Mouse (Mus musculus): Measurements from ENCODE around the gene Mybpc2. TPM values are rescaled to one million over a fixed set of nuclear protein-coding genes. Genes with fewer than 3 reads are reported as not detected.

Mybpc2 gene
- total RNA-seq, 1 experiment, result 0.80 TPM

DNA sequence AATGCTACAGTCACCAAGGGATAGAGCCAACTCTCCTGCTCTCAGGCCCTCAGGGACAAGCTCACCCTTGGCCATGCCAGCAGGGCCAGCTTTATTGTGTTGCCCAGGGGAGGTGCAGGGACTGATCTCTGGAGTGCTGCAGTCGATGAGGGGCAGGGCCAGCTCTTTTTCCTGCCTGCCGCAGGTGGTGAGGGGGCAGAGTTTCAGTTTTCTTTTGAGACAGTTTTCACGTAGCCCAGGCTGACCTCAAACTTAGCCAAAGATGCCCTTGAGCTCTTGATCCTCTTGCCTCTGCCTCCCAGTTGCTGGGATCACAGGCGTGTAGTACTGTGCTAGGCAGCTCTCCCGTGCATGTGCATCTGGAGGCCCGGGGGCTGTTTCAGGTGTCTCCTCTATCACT lies 46.5 kb upstream of the Mybpc2 start:
- peaks cover 0 to 22% of the 10 kb centered on the region in 2 experiments; a peak in 2 of 4 replicates for H3K4me1 ChIP-seq (ENCODE audit: control insufficient read depth in 2 of 2, insufficient read depth in 2 of 2, low read length in 2 of 2, poor library complexity in 1 of 2)
- no peak overlapping the region for H3K27ac ChIP-seq (ENCODE audit: insufficient read depth, low read depth, low read length, poor library complexity, severe bottlenecking)
- no peak for DNase-seq (ENCODE audit: low read depth, low spot score)
- H3K9ac ChIP-seq (ENCODE audit: insufficient read depth, low read depth, low read length, poor library complexity, severe bottlenecking), result no peak overlapping the region
- TF ChIP-seq ZC3H11A (IDR thresholded peaks at IDR 0.05; ENCODE audit: borderline replicate concordance, low read depth, low read length) (no peak), ZNF384 (IDR thresholded peaks at IDR 0.05; ENCODE audit: low read depth, low read length) (no peak), MAFK (IDR thresholded peaks at IDR 0.05; ENCODE audit: insufficient read depth, low read depth, low read length) (no peak), HCFC1 (IDR thresholded peaks at IDR 0.05; ENCODE audit: borderline replicate concordance, insufficient read depth, low read length) (no peak), CHD2 (IDR thresholded peaks at IDR 0.05; ENCODE audit: low read depth, low read length) (no peak)
- H3K36me3 ChIP-seq (ENCODE audit: control insufficient read depth, insufficient read depth, low read length, poor library complexity, severe bottlenecking), result no peaks in the 10 kb centered on the region
- no peaks in the 10 kb centered on the region for H3K9me3 ChIP-seq (ENCODE audit: control insufficient read depth, insufficient read depth, low read depth, low read length)
- no peak overlapping the region for H3K4me3 ChIP-seq (ENCODE audit: insufficient read depth in 1 of 2, low read depth in 1 of 2, low read length in 2 of 2, poor library complexity in 1 of 2, severe bottlenecking in 1 of 2)
- in situ Hi-C loops (cut with MboI; ENCODE audit: low sequenced_read_pairs in 2 of 2, unreplicated experiment in 2 of 2), result no loop called here

- H3K36me3 ChIP-seq (ENCODE audit: control insufficient read depth, insufficient read depth, low read length, poor library complexity, severe bottlenecking), result no peaks in the 10 kb centered on the region
- in situ Hi-C loops (cut with MboI; ENCODE audit: low sequenced_read_pairs in 2 of 2, unreplicated experiment in 2 of 2), result no loop called here
- TF ChIP-seq CHD2 (IDR thresholded peaks at IDR 0.05; ENCODE audit: low read depth, low read length) (no peak), ZC3H11A (IDR thresholded peaks at IDR 0.05; ENCODE audit: borderline replicate concordance, low read depth, low read length) (no peak), ZNF384 (IDR thresholded peaks at IDR 0.05; ENCODE audit: low read depth, low read length) (no peak), MAFK (IDR thresholded peaks at IDR 0.05; ENCODE audit: insufficient read depth, low read depth, low read length) (no peak), HCFC1 (IDR thresholded peaks at IDR 0.05; ENCODE audit: borderline replicate concordance, insufficient read depth, low read length) (no peak)
Observed at GRCm38 (mm10) chr7:44568803-44569202, 44.3 kb upstream of the Mybpc2 start.

DNA sequence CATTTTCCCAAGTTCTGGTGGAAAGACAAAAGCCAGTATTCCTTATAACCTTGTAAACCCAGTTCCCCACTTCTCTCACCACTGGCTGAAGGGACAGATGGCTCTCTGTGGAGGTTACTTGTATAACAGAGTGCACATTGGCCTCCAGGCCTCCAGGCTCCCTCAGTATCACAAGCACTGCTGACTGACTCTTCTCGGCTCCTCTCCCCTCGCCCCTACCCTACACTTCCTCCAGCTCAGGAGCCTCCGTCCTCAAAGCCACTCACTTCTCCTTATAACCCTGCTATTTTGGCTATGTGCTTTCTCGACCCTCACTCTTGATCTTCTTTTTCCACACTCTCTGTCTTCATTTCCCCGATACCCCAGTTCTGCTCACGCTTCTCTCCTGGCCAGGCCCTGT lies 41.0 kb upstream of the Mybpc2 start:
- Histone ChIP-seq H3K27ac (ENCODE audit: insufficient read depth, low read depth, low read length, poor library complexity, severe bottlenecking) (no peak overlapping the region), H3K4me1 (ENCODE audit: control insufficient read depth in 2 of 2, insufficient read depth in 2 of 2, low read length in 2 of 2, poor library complexity in 1 of 2) (peaks cover 0 to 13% of the 10 kb centered on the region in 2 experiments; a peak in 1 of 4 replicates), H3K9ac (ENCODE audit: insufficient read depth, low read depth, low read length, poor library complexity, severe bottlenecking) (no peak overlapping the region), H3K36me3 (ENCODE audit: control insufficient read depth, insufficient read depth, low read length, poor library complexity, severe bottlenecking) (no peaks in the 10 kb centered on the region), H3K4me3 (ENCODE audit: insufficient read depth in 1 of 2, low read depth in 1 of 2, low read length in 2 of 2, poor library complexity in 1 of 2, severe bottlenecking in 1 of 2) (no peak overlapping the region), H3K9me3 (ENCODE audit: control insufficient read depth, insufficient read depth, low read depth, low read length) (no peaks in the 10 kb centered on the region)
- in situ Hi-C loops (cut with MboI; ENCODE audit: low sequenced_read_pairs in 2 of 2, unreplicated experiment in 2 of 2), result no loop called here
- DNase-seq (ENCODE audit: low read depth, low spot score), result no peak
- TF ChIP-seq CHD2 (IDR thresholded peaks at IDR 0.05; ENCODE audit: low read depth, low read length) (no peak), HCFC1 (IDR thresholded peaks at IDR 0.05; ENCODE audit: borderline replicate concordance, insufficient read depth, low read length) (no peak), ZC3H11A (IDR thresholded peaks at IDR 0.05; ENCODE audit: borderline replicate concordance, low read depth, low read length) (no peak), ZNF384 (IDR thresholded peaks at IDR 0.05; ENCODE audit: low read depth, low read length) (no peak), MAFK (IDR thresholded peaks at IDR 0.05; ENCODE audit: insufficient read depth, low read depth, low read length) (no peak)

More at GRCm38 (mm10) chr7:44568803-44569202, 44.3 kb upstream of the Mybpc2 start:
- H3K27ac ChIP-seq (ENCODE audit: insufficient read depth, low read depth, low read length, poor library complexity, severe bottlenecking), result no peak overlapping the region
- no peak overlapping the region for H3K9ac ChIP-seq (ENCODE audit: insufficient read depth, low read depth, low read length, poor library complexity, severe bottlenecking)
- no peaks in the 10 kb centered on the region for H3K9me3 ChIP-seq (ENCODE audit: control insufficient read depth, insufficient read depth, low read depth, low read length)
- H3K4me3 ChIP-seq (ENCODE audit: insufficient read depth in 1 of 2, low read depth in 1 of 2, low read length in 2 of 2, poor library complexity in 1 of 2, severe bottlenecking in 1 of 2), result no peak overlapping the region
- no peak for DNase-seq (ENCODE audit: low read depth, low spot score)
- peaks cover 0 to 25% of the 10 kb centered on the region in 2 experiments; a peak in 2 of 4 replicates for H3K4me1 ChIP-seq (ENCODE audit: control insufficient read depth in 2 of 2, insufficient read depth in 2 of 2, low read length in 2 of 2, poor library complexity in 1 of 2)

GRCm38 (mm10) chr7:44564486-44564885 lies 40.0 kb upstream of the Mybpc2 start:
- no peak for TF ChIP-seq CHD2 (IDR thresholded peaks at IDR 0.05; ENCODE audit: low read depth, low read length)
- TF ChIP-seq ZC3H11A (IDR thresholded peaks at IDR 0.05; ENCODE audit: borderline replicate concordance, low read depth, low read length), result no peak
- no peak for TF ChIP-seq ZNF384 (IDR thresholded peaks at IDR 0.05; ENCODE audit: low read depth, low read length)
- TF ChIP-seq HCFC1 (IDR thresholded peaks at IDR 0.05; ENCODE audit: borderline replicate concordance, insufficient read depth, low read length), result no peak
- no peak for TF ChIP-seq MAFK (IDR thresholded peaks at IDR 0.05; ENCODE audit: insufficient read depth, low read depth, low read length)
- peaks cover 0 to 14% of the 10 kb centered on the region in 2 experiments; a peak in 1 of 4 replicates for H3K4me1 ChIP-seq (ENCODE audit: control insufficient read depth in 2 of 2, insufficient read depth in 2 of 2, low read length in 2 of 2, poor library complexity in 1 of 2)
- H3K4me3 ChIP-seq (ENCODE audit: insufficient read depth in 1 of 2, low read depth in 1 of 2, low read length in 2 of 2, poor library complexity in 1 of 2, severe bottlenecking in 1 of 2), result no peak overlapping the region
- H3K9ac ChIP-seq (ENCODE audit: insufficient read depth, low read depth, low read length, poor library complexity, severe bottlenecking), result no peak overlapping the region; the same call in 1 of the 2 replicates
- in situ Hi-C loops (cut with MboI; ENCODE audit: low sequenced_read_pairs in 2 of 2, unreplicated experiment in 2 of 2), result no loop called here
- H3K36me3 ChIP-seq (ENCODE audit: control insufficient read depth, insufficient read depth, low read length, poor library complexity, severe bottlenecking), result no peaks in the 10 kb centered on the region
- no peak for DNase-seq (ENCODE audit: low read depth, low spot score)
- no peaks in the 10 kb centered on the region for H3K9me3 ChIP-seq (ENCODE audit: control insufficient read depth, insufficient read depth, low read depth, low read length)
- H3K27ac ChIP-seq (ENCODE audit: insufficient read depth, low read depth, low read length, poor library complexity, severe bottlenecking), result no peak overlapping the region

All from ES-E14 (cell line).